Mouse (Mus musculus): ENCODE data around the gene Zfp683.

- TF ChIP-seq CTCF (IDR thresholded peaks at IDR 0.05; ENCODE audit: extremely low read depth, insufficient read depth, insufficient read length, insufficient replicate concordance) = no peak
- TF ChIP-seq POLR2A (IDR thresholded peaks at IDR 0.05; ENCODE audit: low read depth, low read length) = no peak
Measured at GRCm38 (mm10) chr4:134025802-134026201, 27.8 kb upstream of the Zfp683 start.

All from spleen, adult 2 months (tissue).